Mouse (Mus musculus): Measurements from ENCODE around the gene Ddx28.
"Not testable (repeated sequence)": the region's sequence is repeated elsewhere in the genome, so short reads cannot be mapped to it uniquely, and the experiment has no call there.

Gene Ddx28

DNA sequence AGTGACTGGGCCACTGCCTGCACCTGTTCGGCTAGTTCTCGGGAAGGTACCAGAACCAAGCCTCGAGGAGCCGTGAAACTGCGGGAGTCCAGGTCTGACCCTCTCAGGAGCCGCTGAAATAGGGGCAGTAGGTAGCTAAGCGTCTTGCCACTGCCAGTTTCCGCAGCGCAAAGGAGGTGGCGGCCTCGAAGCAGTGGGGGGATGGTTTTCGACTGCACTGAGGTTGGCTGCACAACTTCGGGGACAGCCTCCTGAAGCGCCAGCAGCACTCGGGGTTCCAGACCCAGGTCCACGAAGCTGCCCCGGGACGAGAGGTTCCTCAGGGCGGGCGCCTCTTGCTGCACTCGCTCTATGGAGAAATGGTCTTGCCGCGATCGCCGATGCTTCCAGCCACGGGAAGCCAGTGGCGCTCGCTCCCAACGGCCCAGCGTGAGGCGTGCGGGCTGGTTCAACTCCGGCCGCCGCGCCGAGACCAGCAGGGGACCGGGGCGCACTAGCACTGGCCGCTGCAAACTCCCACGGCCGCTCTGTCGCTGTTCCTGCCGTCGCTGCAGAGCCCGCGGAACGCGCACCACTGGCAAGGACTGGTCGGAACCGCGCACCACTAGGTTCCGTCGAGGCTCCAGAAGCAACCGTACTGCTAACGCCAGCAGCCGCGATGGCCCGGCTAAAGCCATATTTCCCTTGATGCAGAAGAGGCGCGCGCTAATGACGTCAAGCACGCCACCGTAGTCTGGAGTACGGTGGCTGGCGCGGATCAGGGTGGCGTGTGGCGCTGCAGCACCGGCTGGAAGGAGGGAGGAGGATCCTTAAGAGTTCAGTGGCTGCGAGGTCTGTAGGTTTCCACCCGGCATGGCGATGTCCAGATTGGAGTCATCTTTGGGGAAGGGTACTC is 687 bp downstream of the Ddx28 start:
- peak; percentile 88 for DNase-seq

DNA sequence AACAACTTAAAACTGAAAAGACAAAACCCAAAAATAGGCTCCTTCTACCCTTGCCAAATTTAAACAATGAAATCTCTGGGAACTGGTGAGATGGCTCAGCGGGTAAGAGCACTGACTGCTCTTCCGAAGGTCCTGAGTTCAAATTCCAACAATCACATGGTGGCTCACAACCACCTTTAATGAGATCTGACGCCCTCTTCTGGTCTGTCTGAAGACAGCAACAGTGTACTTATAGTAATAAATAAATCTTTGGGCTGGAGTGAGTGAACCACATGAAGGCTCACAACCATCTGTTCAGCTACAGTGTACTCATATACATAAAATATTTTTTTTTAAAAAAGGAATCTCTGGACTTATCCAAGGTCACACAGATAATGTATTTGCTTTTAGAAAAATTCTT is 3.8 kb downstream of the Ddx28 start:
- DNase-seq, result not testable (repeated sequence)

DNA sequence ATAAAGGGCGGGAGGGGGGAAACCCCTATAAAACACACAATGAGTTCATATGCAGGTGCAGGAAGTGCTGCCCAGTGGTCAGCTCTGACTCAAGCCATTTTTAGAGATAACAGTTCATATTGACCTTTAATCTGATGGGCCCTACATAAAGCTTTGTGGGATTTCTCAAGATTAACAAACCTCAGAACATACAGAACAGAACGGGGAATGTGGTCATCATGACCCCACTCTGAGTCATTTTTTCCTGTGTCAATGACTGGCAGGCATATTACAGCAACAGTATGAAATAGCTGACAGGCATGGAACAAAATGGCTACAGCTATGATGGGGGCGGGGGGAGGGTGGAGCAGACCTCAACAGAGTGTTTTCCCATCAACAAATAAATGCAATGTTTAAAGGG is 4.5 kb downstream of the Ddx28 start:
- DNase-seq, result no peak

DNA sequence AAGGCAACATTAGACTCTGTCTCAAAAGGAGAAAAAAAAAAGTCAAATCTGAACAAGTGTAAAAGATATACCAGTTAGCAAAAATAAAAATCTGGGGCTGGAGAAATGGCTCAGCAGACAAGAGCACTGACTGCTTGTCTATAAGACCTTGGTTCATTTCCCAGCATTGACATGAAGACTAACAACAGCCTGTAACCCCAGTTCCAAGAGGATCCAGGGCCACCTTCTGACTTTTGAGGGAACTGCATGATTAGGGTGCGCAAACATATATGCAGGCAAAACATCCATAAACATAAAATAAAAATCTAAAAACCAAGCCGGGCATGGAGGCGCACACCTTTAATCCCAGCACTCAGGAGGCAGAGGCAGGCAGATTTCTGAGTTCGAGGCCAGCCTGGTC is 5.3 kb downstream of the Ddx28 start:
- peak; percentile 32 for DNase-seq

DNA sequence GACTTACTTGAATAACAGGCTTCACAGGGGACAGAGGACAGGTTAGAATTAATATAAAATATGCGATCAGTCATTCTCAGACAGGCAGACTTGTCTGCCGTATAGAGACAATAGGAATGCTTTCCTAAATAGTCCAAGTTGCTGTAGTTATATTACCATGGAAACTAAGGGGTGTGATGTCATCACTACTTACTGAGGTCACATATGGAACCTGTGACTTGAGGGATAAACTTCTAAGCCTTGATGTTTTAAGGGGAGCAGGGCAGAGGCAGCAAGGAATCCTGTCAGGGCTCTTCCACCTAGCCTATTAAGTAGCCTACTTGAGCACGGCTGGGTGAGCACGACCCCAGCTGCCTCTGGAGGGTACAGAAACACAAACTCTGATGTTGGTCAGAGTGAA is 5.8 kb downstream of the Ddx28 start, which contains the start of gene Dpep2nb:
TSS of gene Dpep2nb (minus strand) at position 101 of the 400 bp plus-strand sequence.
- DNase-seq, result no peak

DNA sequence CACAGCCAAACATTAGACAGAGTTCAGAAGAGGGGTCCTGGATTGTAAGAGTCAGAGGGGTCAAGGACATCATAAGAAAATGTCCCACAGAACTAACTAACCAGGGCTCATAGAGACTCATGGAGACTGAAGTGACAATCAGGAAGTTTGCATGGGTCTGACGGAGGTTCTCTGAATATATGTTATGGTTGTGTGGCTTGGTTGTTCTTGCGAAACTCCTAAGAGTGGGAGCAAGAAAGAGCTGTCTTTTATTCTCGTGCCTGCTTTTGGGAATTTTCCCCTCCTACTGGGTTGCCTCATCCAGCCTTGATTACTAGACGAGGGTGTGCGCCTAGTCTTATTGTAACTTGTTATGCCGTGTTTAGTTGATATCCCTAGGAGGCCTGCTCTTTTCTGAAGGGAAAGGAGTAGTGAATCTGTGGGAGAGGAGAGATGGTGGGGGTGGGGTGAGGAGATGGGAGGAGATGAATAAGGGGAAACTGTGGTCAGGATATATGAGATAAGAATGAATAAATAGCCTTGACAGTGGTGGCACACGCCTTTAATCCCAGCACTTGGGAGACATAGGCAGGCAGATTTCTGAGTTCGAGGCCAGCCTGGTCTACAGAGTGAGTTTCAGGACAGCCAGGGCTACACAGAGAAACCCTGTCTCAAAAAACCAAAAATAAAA is 7.0 kb downstream of the Ddx28 start:
- no peak for DNase-seq

DNA sequence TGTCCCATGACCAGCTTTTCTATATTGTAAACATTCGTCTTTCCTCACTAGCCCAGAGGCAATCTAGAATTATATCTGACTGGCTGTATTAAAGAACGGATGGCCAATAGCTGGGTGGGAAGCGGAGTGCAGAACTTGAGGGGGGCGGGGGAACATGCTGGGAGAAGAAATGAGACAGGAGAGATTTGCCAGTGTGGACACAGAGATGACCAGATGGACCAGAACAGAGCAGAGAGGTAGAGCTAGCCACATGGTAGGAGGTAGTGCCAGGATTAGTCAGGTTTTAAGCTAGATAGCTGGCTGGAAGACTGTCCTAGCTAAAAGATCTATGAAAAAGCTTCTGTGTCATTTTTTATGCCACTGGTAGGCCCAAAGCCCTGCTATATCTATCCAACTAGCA is 9.8 kb downstream of the Ddx28 start:
- no peak for DNase-seq

DNA sequence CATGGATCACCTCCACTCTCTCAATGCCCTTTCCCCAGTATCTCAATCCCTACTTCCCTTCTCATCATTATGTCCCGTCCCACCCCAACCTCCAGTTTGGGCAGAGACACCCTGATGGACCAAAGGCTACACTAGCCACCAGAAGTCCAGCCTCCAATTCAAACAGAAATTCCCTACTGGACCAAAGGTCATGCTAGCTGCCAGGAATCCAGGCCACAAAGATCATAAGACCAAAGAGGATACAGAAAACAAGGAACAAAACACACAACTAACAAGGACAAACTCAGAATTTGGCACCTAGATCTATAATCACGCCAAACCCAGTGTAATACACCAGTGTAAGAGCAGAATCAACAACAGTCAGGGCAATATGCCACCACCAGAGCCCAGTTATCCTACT is 12.7 kb downstream of the Ddx28 start:
- DNase-seq, result no peak

DNA sequence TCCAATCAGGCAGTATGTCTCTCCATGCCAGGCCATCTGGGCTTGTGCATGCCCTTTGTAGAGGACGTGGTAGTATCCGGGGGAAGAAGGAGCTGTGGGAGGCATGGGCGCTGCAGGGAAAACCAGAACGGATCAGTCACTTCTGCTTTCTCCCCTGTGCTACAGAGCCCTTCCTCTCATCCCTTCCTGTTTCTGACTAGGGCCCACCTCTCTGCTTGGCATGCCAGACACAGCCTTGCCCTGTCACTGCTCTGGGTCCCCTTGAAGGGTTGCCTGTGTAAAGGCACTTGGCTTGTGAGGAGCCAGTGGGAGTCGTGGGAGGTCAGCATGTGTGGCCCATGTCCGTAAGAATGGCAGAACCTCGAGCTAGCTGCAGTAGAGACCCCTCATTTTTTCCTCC is 15.3 kb downstream of the Ddx28 start:
- no peak for DNase-seq

DNA sequence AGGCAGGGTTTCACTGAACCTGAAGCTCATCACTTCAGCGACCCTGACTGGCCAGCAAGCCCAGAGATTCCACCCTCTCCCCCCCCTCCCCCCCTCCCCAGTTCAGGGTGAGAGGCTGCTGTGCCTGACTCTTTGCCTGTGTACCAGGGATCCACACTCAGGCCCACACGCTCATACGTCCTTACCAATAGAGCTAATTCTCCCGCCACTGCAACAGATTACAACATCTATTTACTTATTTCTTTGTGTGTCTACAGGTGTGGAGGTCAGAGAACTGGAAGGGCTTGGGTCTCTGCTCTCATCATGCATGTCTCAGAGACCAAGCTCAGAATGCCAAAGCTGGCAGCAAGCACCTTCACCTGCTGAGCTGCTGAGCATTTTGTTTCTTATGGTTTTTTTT is 18.5 kb downstream of the Ddx28 start:
- DNase-seq, result no peak

DNA sequence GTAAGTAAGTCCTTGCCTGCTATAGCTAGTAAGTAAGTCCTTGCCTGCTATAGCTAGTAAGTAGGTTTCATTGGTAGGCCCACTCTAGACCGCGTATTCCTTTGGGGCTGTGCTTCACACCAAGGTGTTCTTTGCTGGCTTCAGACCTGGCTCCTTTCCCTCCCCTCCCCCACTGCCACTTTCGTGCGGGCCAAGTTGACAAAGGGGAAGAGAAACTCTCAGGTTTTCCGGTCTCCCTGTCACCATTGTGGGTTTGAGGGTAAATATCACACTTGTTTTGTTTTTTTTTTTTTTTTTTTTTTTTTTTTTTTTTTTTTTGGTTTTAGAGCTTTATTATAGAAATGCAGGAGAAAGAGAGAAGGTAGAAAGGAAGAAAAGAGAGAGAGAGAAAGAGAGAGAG is 19.2 kb downstream of the Ddx28 start:
- DNase-seq, result peak; percentile 85

DNA sequence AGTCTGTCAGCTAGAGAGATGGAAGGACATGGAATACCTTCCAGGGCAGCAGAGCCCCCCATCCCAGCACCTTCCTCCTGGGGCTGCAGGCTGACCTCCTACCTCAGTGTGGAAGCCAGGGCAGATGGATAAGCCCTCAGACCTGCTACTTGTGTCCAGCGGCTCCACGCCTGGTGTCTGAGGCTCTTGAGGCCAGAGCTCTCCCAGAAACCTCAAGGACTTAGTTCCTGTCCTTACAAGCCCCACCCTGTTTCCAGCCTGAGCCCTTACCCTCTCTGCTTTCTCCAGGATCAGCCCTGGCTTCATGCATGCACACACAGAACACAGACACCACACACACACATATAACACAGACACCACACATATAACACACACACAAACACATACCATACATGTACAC is 20.1 kb downstream of the Ddx28 start:
- peak; percentile 30 for DNase-seq

DNA sequence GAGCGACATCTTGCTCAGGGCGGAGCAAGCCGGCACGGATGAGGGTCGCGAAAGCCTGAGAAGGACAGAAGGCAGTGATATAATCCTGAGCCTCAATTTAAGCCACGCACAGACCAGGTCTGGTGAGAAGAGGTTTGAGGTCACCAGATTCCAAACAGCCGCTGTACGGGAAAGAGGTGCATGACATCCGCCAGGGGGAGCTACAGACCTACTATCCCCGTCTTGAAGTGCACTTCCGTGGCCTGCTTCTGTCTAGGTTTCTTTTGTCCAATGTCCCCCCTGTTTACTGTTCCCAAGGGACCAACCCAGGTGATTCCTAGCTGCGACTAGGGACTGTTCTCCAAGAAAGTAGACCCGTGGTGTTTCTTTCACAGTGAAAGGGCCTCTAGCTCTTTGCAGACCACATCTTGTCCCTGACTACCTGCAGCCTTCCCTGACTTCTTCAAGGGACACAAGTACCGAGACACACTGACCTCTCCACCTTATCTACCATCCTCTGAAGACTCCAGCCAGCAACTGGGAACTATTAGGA is 20.8 kb downstream of the Ddx28 start, which contains the start of gene Dus2:
TSS of gene Dus2 (plus strand) at position 482 of the 532 bp plus-strand sequence.
- DNase-seq, result peak; percentile 89

DNA sequence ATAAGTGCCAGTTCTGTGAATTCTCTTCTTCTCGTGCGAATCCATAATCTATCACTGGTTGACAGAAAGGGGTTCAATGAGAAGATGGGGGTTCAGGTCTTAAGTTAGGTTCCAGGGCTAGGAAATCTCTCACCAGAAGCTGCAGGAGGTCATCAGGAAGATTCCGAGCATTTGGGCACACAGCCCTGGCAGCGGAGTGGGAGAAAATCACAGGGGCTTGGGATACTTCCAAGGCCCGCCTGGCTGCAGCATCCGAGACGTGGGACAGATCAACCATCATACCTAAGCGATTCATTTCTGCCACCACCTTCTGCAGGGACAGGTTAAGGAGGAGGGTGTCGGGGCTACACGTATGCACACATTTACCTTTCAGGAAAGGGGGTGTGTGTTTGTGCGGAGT is 23.1 kb downstream of the Ddx28 start:
- DNase-seq, result no peak

DNA sequence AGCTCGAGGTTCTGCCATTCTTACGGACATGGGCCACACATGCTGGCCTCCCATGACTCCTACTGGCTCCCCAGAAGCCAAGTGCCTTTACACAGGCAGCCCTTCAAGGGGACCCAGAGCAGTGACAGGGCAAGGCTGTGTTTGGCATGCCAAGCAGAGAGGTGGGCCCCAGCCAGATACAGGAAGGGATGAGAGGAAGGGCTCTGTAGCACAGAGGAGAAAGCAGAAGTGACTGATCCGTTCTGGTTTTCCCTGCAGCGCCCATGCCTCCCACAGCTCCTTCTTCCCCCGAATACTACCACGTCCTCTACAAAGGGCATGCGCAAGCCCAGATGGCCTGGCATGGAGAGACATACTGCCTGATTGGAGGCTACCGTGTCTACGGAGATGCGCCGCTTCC is 28.3 kb downstream of the Ddx28 start:
- not testable (repeated sequence) for DNase-seq

DNA sequence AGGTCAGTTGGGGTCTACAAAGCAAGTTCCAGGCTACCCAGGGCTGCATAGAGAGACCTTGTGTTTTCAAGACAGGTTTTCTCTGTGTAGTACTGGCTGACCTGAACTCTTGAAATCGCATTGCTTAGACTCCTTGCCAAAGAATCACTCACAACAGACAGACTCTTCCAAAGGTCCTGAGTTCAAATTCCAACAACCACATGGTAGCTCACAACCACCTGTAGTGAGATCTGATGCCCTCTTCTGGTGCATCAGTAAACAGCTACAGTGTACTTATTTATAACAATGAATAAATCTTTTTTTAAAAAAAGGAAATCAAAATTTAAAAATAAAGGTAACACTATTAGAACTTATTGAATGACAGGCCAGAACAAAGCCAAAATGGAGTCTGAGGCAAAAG is 30.5 kb downstream of the Ddx28 start:
- DNase-seq, result no peak

DNA sequence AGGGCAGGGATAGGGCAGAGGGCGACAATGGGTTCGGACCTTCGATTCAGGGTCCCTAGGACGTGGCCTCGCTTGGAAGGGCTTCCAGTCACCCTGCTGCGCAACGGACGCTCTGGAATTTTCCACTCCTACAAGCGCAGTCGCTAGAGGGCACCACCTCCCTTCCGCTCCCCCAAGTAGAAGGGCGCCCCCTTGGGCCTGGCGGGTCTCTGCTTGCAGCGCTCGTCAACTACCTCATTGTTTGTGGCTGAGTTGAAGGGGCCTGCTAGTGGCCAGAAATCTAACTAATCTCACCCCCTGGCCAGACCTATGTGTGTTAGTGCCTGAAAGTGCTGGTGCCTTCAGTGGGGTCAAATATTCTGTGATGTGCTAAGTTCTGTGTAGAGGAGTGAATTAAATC is 32.4 kb downstream of the Ddx28 start, which contains the start of gene Dpep3:
TSS of gene Dpep3 (minus strand) at position 105 of the 400 bp plus-strand sequence.
- DNase-seq, result no peak

DNA sequence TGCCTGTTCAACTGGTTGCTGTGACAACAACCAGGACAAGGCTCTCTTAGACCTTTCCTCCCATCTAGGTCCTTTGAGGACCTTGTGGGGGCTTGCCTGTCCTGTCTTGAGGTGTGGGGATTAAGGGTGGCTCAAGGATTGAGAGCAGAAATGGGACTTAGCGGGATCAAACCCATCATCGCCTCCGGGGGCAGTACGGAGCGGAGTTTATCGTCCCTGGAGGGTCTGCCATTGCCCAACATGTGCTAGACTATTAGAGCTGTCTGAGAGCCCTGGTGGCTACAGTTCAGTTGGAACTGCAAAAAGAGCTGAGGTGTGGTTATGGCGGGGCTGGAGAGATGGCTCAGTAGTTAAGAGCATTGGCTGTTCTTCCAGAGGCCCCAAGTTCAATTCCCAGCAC is 36.3 kb downstream of the Ddx28 start:
- DNase-seq, result no peak

DNA sequence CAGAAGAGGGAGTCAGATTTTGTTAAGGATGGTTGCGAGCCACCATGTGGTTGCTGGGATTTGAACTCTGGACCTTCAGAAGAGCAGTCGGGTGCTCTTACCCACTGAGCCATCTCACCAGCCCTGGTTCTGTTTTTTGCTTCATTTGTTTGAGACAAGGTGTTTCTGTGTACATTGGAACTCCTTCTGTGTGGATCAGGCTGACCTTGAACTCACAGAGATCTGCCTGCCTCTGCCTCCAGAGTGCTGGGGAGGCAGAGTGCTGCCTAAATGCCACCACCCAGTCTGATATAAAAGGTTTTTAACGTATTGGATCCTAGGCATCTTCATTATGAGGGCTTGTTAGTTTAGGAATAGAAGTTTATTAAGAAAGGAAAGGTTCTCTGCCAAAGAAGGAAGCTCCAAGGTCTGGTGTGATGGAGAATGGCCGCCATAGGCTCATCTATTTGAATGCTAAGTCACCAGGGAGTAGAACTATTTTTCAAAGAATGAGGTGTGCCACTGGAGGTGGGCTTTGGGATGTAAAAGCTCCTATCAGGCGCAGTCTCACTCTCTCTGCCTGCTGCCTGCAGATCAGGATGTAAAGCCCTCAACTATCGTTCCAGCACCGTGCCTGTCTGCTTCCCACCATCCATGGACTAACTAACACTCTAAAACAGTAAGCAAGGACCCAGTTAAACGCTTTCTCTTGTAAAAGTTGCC is 40.5 kb downstream of the Ddx28 start:
- no peak for DNase-seq

DNA sequence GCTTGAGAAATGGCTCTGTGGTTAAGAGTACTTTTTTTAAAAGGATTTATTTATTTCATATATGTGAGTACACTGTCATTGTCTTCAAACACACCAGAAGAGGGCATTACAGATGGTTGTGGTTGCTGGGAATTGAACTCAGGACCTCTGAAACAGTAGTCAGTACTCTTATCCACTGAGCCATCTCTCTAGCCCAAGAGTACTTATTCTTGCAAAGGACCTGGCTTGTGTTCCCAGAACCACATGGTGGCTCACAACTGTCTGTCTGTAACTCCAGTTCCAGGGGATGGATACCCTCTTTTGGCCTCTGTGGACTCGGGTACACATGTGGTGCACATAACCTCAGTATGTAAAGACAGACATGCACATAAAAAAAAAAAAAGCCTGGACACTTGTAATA is 42.3 kb downstream of the Ddx28 start:
- DNase-seq, result no peak

DNA sequence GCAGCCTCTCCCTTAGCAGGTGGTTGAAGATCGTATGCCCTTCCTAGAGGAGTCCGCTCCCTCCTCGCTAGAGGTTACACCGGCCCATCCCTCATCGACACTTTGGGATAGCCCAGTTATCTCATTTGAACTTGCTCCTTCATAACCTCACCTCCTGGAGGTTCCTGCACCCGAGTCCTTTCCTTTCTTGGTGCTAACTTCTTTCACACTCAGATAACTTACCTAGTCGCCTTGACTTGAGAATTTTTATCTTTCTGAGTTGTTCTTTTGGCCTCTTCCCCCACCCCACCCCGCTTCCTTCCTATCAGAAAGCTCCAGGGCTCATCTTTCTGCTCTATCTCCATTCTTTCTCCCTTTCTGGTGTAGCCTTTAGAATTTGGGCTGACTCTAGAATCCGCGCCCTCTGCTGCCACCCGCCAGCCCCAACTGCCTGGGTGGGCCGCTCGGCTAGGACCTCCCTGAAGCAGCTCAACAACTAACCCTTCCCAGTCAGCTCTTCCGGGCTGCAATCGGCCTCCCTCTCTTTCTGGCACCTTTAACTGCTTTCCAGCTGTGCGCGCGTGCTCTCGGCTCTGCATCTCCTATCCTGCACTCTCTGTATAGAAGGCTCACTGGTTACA is 44.9 kb downstream of the Ddx28 start:
- DNase-seq, result peak; percentile 64

DNA sequence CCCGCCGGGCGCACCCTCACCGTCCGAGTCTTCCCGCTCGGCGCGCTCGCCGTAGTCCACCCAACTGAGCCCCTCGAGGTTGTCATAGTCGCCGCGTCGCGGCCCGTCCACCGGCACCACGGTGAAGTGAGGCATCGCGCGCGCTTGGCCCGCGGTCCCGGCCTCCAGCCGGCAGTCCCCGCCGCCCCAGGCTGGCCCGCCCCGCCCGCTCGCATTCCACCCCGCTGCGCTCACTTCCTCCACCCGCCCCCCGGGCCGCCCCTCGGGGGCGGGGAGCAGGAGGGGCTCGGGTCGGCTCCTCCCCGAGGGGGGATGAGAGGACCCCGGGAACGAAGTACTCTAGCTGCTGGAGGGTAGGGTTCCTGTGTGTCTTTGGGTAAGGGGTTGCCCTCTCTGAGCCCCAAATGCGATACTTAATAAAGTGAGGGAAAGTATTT is 45.8 kb downstream of the Ddx28 start, which contains the start of gene Slc12a4:
TSS of gene Slc12a4 (minus strand) at position 193 of the 437 bp plus-strand sequence.
- peak; percentile 87 for DNase-seq

Data from thymus, postnatal 25 days (tissue).